Mouse (Mus musculus) stomach, embryonic 16.5 days (tissue): ENCODE measurements around the gene Sh3d19. TPM values are rescaled to one million over a fixed set of nuclear protein-coding genes. Genes with fewer than 3 reads are reported as not detected.
A peak's percentile ranks its signal among the peaks of the same experiment; 100 is the strongest.

Experiments used
- ATAC-seq: fragments of 200-750 bp; cut with Nextera tagmentation; 2 replicates; pipeline ENCODE4 v1.8.0; 2017; ENCODE audit warnings: moderate number of reproducible peaks, moderate TSS enrichment; ENCODE audit not compliant: insufficient read depth, low FRiP score
- H3K27ac ChIP-seq: fragments of 300-500 bp; sonication (generic); 2 replicates; pipeline ENCODE4 v1.5.1; 2014; ENCODE audit warnings: low read length
- H3K27me3 ChIP-seq: fragments of 300-500 bp; sonication (generic); 2 replicates; pipeline ENCODE4 v1.6.1; 2014; ENCODE audit warnings: low read length, control low read depth, mixed read lengths; ENCODE audit not compliant: control insufficient read depth, insufficient read depth
- H3K36me3 ChIP-seq: fragments of 300-500 bp; sonication (generic); 2 replicates; pipeline ENCODE4 v1.6.1; 2014; ENCODE audit warnings: low read length; ENCODE audit not compliant: control insufficient read depth, insufficient read depth
- H3K4me1 ChIP-seq: fragments of 300-500 bp; sonication (generic); 2 replicates; pipeline ENCODE4 v1.6.1; 2014; ENCODE audit warnings: low read length, control low read depth, mixed read lengths; ENCODE audit not compliant: control insufficient read depth, insufficient read depth
- H3K4me2 ChIP-seq: fragments of 300-500 bp; sonication (generic); 2 replicates; pipeline ENCODE4 v1.6.1; 2014; ENCODE audit warnings: low read depth, low read length, mixed read lengths
- H3K4me3 ChIP-seq: fragments of 300-500 bp; sonication (generic); replicated peaks from 2 replicates; pipeline ENCODE4 v1.5.1; 2014; ENCODE audit warnings: mild to moderate bottlenecking, low read length
- H3K9ac ChIP-seq: fragments of 300-500 bp; sonication (generic); 2 replicates; pipeline ENCODE4 v1.6.1; 2014; ENCODE audit warnings: low read length
- H3K9me3 ChIP-seq: fragments of 300-500 bp; sonication (generic); replicated peaks from 2 replicates; pipeline ENCODE4 v1.6.1; 2016; ENCODE audit warnings: low read length, control low read depth; ENCODE audit not compliant: control insufficient read depth
- WGBS: fragments of 180-500 bp; shearing (Covaris S2); extraction: QIAGEN DNeasy Blood & Tissue Kit; methylation state at CpG from one replicate; pipeline ENCODE4 v1.1.7; 2014; 5-methylcytosine and 5-hydroxymethylcytosine counted together
- polyA plus RNA-seq: library from polyadenylated mRNA; unstranded; fragments of >200 nt; fragmentation: Nextera tagmentation; extraction: Ambion mirVana; gene quantifications from 2 replicates; pipeline ENCODE4 v1.2.1, GENCODE M21; 2015

Gene Sh3d19
- polyA plus RNA-seq, 1 experiment from 2014 or later = 33.3 TPM

GRCm38 (mm10) chr3:86107637-86108539 lies 137.0 kb downstream of the Sh3d19 start:
- H3K4me3 ChIP-seq = no peak overlapping the region
- no peak overlapping the region for H3K9ac ChIP-seq
- ATAC-seq = no peak
- no peaks in the 10 kb centered on the region for H3K9me3 ChIP-seq
- no peaks in the 10 kb centered on the region for H3K27me3 ChIP-seq
- WGBS = 71% methylated on average over 8 of the region's 8 CpGs
- 0 out of 2 replicates have a peak, but pooled peaks cover 5% of the 10 kb centered on the region for H3K36me3 ChIP-seq
- H3K4me2 ChIP-seq = no peak overlapping the region
- no peak overlapping the region for H3K27ac ChIP-seq
- H3K4me1 ChIP-seq = peaks cover 5% of the 10 kb centered on the region; the same call in 1 of the 2 replicates

- Histone ChIP-seq H3K4me3 (no peak overlapping the region), H3K27me3 (no peaks in the 10 kb centered on the region), H3K27ac (no peak overlapping the region), H3K4me1 (peaks cover 5% of the 10 kb centered on the region; the same call in 1 of the 2 replicates), H3K36me3 (0 out of 2 replicates have a peak, but pooled peaks cover 9% of the 10 kb centered on the region), H3K4me2 (no peak overlapping the region), H3K9ac (no peak overlapping the region), H3K9me3 (no peaks in the 10 kb centered on the region)
- WGBS = 67% methylated on average over 4 of the region's 4 CpGs
- ATAC-seq = peak; percentile 78
Observed at GRCm38 (mm10) chr3:86108576-86108975, 137.7 kb downstream of the Sh3d19 start.

GRCm38 (mm10) chr3:86109099-86109498 lies 138.2 kb downstream of the Sh3d19 start:
- ATAC-seq = no peak
- 77% methylated on average over 7 of the region's 7 CpGs for whole genome bisulfite sequencing
- 0 out of 2 replicates have a peak, but pooled peaks cover 9% of the 10 kb centered on the region for H3K36me3 ChIP-seq

GRCm38 (mm10) chr3:86110077-86110476 lies 139.2 kb downstream of the Sh3d19 start:
- no peaks in the 10 kb centered on the region for H3K9me3 ChIP-seq
- peaks cover 5% of the 10 kb centered on the region; the same call in 1 of the 2 replicates for H3K4me1 ChIP-seq
- H3K27me3 ChIP-seq = no peaks in the 10 kb centered on the region
- ATAC-seq = peak; percentile 44; the same call in 1 of the 2 replicates
- WGBS = 19% methylated on average over 10 of the region's 10 CpGs
- no peak overlapping the region for H3K27ac ChIP-seq
- H3K4me2 ChIP-seq = peak overlapping the region; percentile 42
- H3K36me3 ChIP-seq = 0 out of 2 replicates have a peak, but pooled peaks cover 9% of the 10 kb centered on the region
- H3K9ac ChIP-seq = no peak overlapping the region; the same call in 1 of the 2 replicates
- no peak overlapping the region for H3K4me3 ChIP-seq

More at GRCm38 (mm10) chr3:86109099-86109498, 138.2 kb downstream of the Sh3d19 start:
- H3K4me1 ChIP-seq = peaks cover 5% of the 10 kb centered on the region; the same call in 1 of the 2 replicates
- H3K27ac ChIP-seq = no peak overlapping the region
- no peak overlapping the region for H3K4me3 ChIP-seq
- no peaks in the 10 kb centered on the region for H3K9me3 ChIP-seq
- no peak overlapping the region for H3K9ac ChIP-seq
- H3K27me3 ChIP-seq = no peaks in the 10 kb centered on the region
- H3K4me2 ChIP-seq = no peak overlapping the region

- Histone ChIP-seq H3K36me3 (peaks cover 13% of the 10 kb centered on the region), H3K9ac (no peak overlapping the region), H3K9me3 (no peaks in the 10 kb centered on the region), H3K4me1 (peaks cover 5% of the 10 kb centered on the region; the same call in 1 of the 2 replicates), H3K4me3 (no peak overlapping the region), H3K27me3 (no peaks in the 10 kb centered on the region), H3K27ac (no peak overlapping the region), H3K4me2 (no peak overlapping the region)
- ATAC-seq = no peak
- 87% methylated on average over 7 of the region's 7 CpGs for WGBS
Observed at GRCm38 (mm10) chr3:86112766-86113165, 141.9 kb downstream of the Sh3d19 start.

- H3K27me3 ChIP-seq = no peaks in the 10 kb centered on the region
- no peaks in the 10 kb centered on the region for H3K9me3 ChIP-seq
- ATAC-seq = peak; percentile 37; the same call in 1 of the 2 replicates
- no peak overlapping the region for H3K9ac ChIP-seq
- peaks cover 5% of the 10 kb centered on the region; the same call in 1 of the 2 replicates for H3K4me1 ChIP-seq
- 41% methylated on average over 12 of the region's 12 CpGs for WGBS
- peaks cover 13% of the 10 kb centered on the region for H3K36me3 ChIP-seq
- H3K4me3 ChIP-seq = no peak overlapping the region
- H3K27ac ChIP-seq = peak overlapping the region; percentile 48
- peak overlapping the region; percentile 22; the same call in 1 of the 2 replicates for H3K4me2 ChIP-seq
Observed at GRCm38 (mm10) chr3:86114659-86115338, 143.9 kb downstream of the Sh3d19 start.

GRCm38 (mm10) chr3:86116951-86117350 lies 146.0 kb downstream of the Sh3d19 start:
- no peaks in the 10 kb centered on the region for H3K4me1 ChIP-seq
- H3K27ac ChIP-seq = no peak overlapping the region
- no peaks in the 10 kb centered on the region for H3K27me3 ChIP-seq
- no peak overlapping the region for H3K4me2 ChIP-seq
- ATAC-seq = no peak
- H3K9me3 ChIP-seq = no peaks in the 10 kb centered on the region; the same call in 1 of the 2 replicates
- no peak overlapping the region for H3K9ac ChIP-seq
- H3K4me3 ChIP-seq = no peak overlapping the region
- WGBS = 88% methylated on average over 4 of the region's 4 CpGs
- peaks cover 25% of the 10 kb centered on the region for H3K36me3 ChIP-seq

GRCm38 (mm10) chr3:86119237-86119932 lies 148.5 kb downstream of the Sh3d19 start:
- Histone ChIP-seq H3K4me2 (no peak overlapping the region), H3K9ac (no peak overlapping the region), H3K27me3 (no peaks in the 10 kb centered on the region), H3K27ac (no peak overlapping the region), H3K9me3 (no peaks in the 10 kb centered on the region; the same call in 1 of the 2 replicates), H3K36me3 (peaks cover 22% of the 10 kb centered on the region), H3K4me1 (no peaks in the 10 kb centered on the region), H3K4me3 (no peak overlapping the region)
- WGBS = 78% methylated on average over 16 of the region's 16 CpGs
- ATAC-seq = no peak
